In genomic region chr2:32218541-32219334, GRCm38 (mm10) we compare ENCODE assay signal across 11 mouse cellular contexts. TPM values are rescaled to one million over a fixed set of nuclear protein-coding genes. Genes with fewer than 3 reads are reported as not detected.
DNase-seq lines count a peak whose midpoint lies in the region; TF ChIP-seq lines count a peak whose summit lies in the region.
"Had no signal": no experiment of that assay in that cellular context is flagged by ENCODE, and none has a peak within 500 bp of the region (broad histone marks: within the 10 kb centered on the region; RNA-seq: fewer than 3 reads in every experiment).

No protein-coding gene starts in this region.

- peak; percentile 47 to 60 for DNase-seq in adrenal gland, postnatal 36 days
- DNase-seq in adrenal gland, adult 18-20 months (ENCODE audit: low spot score in 2 of 2), result no peak
- peak; percentile 97 for DNase-seq in heart, adult 11 months
- no peak for DNase-seq in heart, adult 8-10 months (ENCODE audit: low spot score)
- no peak for DNase-seq in left cerebral cortex, adult 2 months (ENCODE audit: extremely low spot score in 1 of 2, low spot score in 2 of 2)
- no peak for DNase-seq in left cerebral cortex, postnatal 14 days (ENCODE audit: low spot score in 2 of 2)
- peak; percentile 73 to 89 for DNase-seq in kidney, postnatal 25 days
- DNase-seq in layer of hippocampus, adult 9-11 months, result no peak
- DNase-seq: liver, postnatal 0 days had no signal

- no peak for TF ChIP-seq CTCF in left cerebral cortex, adult 2 months (IDR thresholded peaks at IDR 0.05)

- intact Hi-C loops in left cerebral cortex, adult 2 months (cut with DNase I), result no loop called here
- intact Hi-C loops in left cerebral cortex, postnatal 14 days (cut with DNase I), result no loop called here

- 0 out of 2 replicates have a peak overlapping the region, but pooled peaks have one; percentile 8 for H3K27ac ChIP-seq in left cerebral cortex, adult 2 months
- H3K27ac ChIP-seq: embryonic facial prominence, embryonic 12.5 days; limb, embryonic 13.5 days had no signal

- H3K4me3 ChIP-seq in left cerebral cortex, adult 2 months, result no peak overlapping the region
- H3K4me3 ChIP-seq: embryonic facial prominence, embryonic 12.5 days; limb, embryonic 13.5 days had no signal

RNA-seq across cellular contexts. Expression of gene Pomt1, which starts 17.7 kb away (rescaled TPM):
- 10 to 100 TPM; 32.2 to 37.5 TPM for total RNA-seq in adrenal gland, postnatal 36 days (2021)
- 10 to 100 TPM; 33.5 to 38.7 TPM for total RNA-seq in adrenal gland, adult 18-20 months (2021)
- total RNA-seq in heart, adult 8-10 months (2022), result 10 to 100 TPM; 12.5 to 15.0 (median 14.0) TPM
- 10 to 100 TPM; 23.7 to 25.3 TPM for total RNA-seq in left cerebral cortex, adult 2 months (2021)
- total RNA-seq in left cerebral cortex, postnatal 14 days (2021), result 10 to 100 TPM; 21.6 to 23.7 TPM

RNA-seq across cellular contexts. Expression of gene Uck1, which starts 41.2 kb away (rescaled TPM):
- 100 to 1,000 TPM; 118 to 120 TPM for total RNA-seq in adrenal gland, postnatal 36 days (2021)
- total RNA-seq in adrenal gland, adult 18-20 months (2021), result 100 to 1,000 TPM; 125 to 144 TPM
- 10 to 100 TPM; 22.9 to 24.5 (median 23.3) TPM for total RNA-seq in heart, adult 8-10 months (2022)
- total RNA-seq in left cerebral cortex, adult 2 months (2021), result 10 to 100 TPM; 45.9 to 47.1 TPM
- 10 to 100 TPM; 57.5 to 64.7 TPM for total RNA-seq in left cerebral cortex, postnatal 14 days (2021)

Comparison
In these comparisons a context has a peak if more than half of its experiments do, and no peak if none do; other contexts are left out.
1. DNase-seq: peak in adrenal gland, postnatal 36 days (2 of 2), heart, adult 11 months (single experiment) and kidney, postnatal 25 days (2 of 2); none in adrenal gland, adult 18-20 months (0 of 2), heart, adult 8-10 months (single experiment), left cerebral cortex, adult 2 months (0 of 2), left cerebral cortex, postnatal 14 days (0 of 2) and layer of hippocampus, adult 9-11 months (single experiment).